In the genomic region with DNA sequence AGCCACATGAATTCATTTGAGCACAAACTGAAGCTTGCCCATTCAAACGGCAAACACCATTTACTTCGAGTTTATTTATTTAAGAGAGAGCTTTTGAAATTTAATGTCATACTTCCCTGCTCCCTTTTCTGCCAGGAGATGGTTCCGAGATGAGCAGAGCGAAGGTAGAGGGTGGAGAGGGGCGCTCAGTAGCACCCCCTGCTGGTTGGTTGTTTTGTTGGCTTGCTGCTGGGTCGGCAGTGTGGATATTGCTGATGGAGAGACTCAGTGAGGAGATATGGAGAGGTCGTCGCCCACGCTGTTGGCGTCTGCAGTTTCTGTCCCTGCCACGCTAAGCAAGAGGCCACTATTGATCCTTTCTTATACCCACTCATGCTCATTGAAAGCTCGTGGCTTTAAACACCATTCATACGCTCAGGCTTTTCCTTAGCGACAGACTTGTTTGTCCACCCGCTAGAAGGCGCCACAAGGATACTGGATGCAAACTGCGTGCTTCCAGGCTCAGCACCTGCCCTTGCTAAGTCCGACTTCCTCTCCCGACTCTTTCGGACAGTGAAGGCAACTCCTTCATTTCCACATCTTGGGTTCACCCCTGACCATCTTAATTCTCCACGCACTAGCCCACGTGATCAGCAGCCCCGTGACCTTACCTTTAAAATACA, we compare ENCODE assay signal across 8 mouse cellular contexts.
A peak's percentile ranks its signal among the peaks of the same experiment; 100 is the strongest.
DNase-seq lines count a peak whose midpoint lies in the region; ATAC-seq and TF ChIP-seq lines count a peak whose summit lies in the region.

No protein-coding gene starts in this region.

- peaks cover 2% of the 10 kb centered on the region for H3K4me1 ChIP-seq in ES-Bruce4 (ENCODE audit: control insufficient read depth, insufficient read depth, low read length)
- H3K4me1 ChIP-seq in forebrain, embryonic 12.5 days: peaks cover 11% of the 10 kb centered on the region; the same call in 1 of the 2 replicates
- peaks cover 9% of the 10 kb centered on the region; the same call in 1 of the 2 replicates for H3K4me1 ChIP-seq in liver, postnatal 0 days (ENCODE audit: insufficient read depth)
- 0 out of 2 replicates have a peak, but pooled peaks cover 6% of the 10 kb centered on the region for H3K4me1 ChIP-seq in neural tube, embryonic 14.5 days (ENCODE audit: control insufficient read depth, insufficient read depth, low read length)
- peaks cover 8% of the 10 kb centered on the region for H3K4me1 ChIP-seq in testis, adult 2 months (ENCODE audit: control insufficient read depth, insufficient read depth, low read length)

- H3K36me3 ChIP-seq in ES-Bruce4 (ENCODE audit: control insufficient read depth, insufficient read depth, low read length, poor library complexity, severe bottlenecking): no peaks in the 10 kb centered on the region
- no peaks in the 10 kb centered on the region for H3K36me3 ChIP-seq in forebrain, embryonic 12.5 days (replicated peaks)
- H3K36me3 ChIP-seq in liver, postnatal 0 days (replicated peaks; ENCODE audit: insufficient read depth, low read length): no peaks in the 10 kb centered on the region
- H3K36me3 ChIP-seq in neural tube, embryonic 14.5 days (ENCODE audit: control insufficient read depth, insufficient read depth, low read length): no peaks in the 10 kb centered on the region
- H3K36me3 ChIP-seq in testis, adult 2 months (ENCODE audit: control insufficient read depth, insufficient read depth, low read length): no peaks in the 10 kb centered on the region

- intact Hi-C loops in heart, postnatal 10 days (cut with DNase I): loop anchor here (1.0 kb wide), 1 partner anchor 19 kb away; no protein-coding TSS in a partner anchor

- ATAC-seq in forebrain, embryonic 12.5 days (ENCODE audit: low FRiP score): peak; percentile 81
- peak; percentile 82 for ATAC-seq in liver, postnatal 0 days
- peak; percentile 58; the same call in 1 of the 2 replicates for ATAC-seq in neural tube, embryonic 14.5 days (ENCODE audit: low read depth)

- no peak for TF ChIP-seq POLR2A in ES-Bruce4 (IDR thresholded peaks at IDR 0.05; ENCODE audit: insufficient read depth, low read length)
- TF ChIP-seq POLR2A in testis, adult 2 months (IDR thresholded peaks at IDR 0.05; ENCODE audit: control insufficient read depth, low read depth, low read length): no peak

- peak; percentile 63 for DNase-seq in c-Kit-positive CD71-positive TER-119-negative erythroid progenitor cells, embryonic 14.5 days (ENCODE audit: low read depth)
- peak; percentile 75 to 85 for DNase-seq in heart, postnatal 10 days
- DNase-seq in large intestine, adult 2 months (ENCODE audit: low read depth, low spot score): peak; percentile 21
- DNase-seq in liver, postnatal 0 days: peak; percentile 86

- no peaks in the 10 kb centered on the region for H3K9me3 ChIP-seq in ES-Bruce4 (replicated peaks; ENCODE audit: control insufficient read depth, insufficient read depth, low read length, poor library complexity, severe bottlenecking)
- H3K9me3 ChIP-seq in forebrain, embryonic 12.5 days: no peaks in the 10 kb centered on the region
- H3K9me3 ChIP-seq in liver, postnatal 0 days (ENCODE audit: low read length): no peaks in the 10 kb centered on the region
- no peaks in the 10 kb centered on the region for H3K9me3 ChIP-seq in neural tube, embryonic 14.5 days (ENCODE audit: control insufficient read depth, low read length)

- 4% methylated on average over 23 of the region's 23 CpGs for WGBS in forebrain, embryonic 12.5 days
- 9% methylated on average over 23 of the region's 23 CpGs for WGBS in large intestine, adult 2 months
- WGBS in liver, postnatal 0 days (ENCODE audit: insufficient replicate concordance): 8% methylated on average over 23 of the region's 23 CpGs
- WGBS in neural tube, embryonic 14.5 days: 5% methylated on average over 23 of the region's 23 CpGs

- peak overlapping the region; percentile 16; the same call in 1 of the 2 replicates for H3K9ac ChIP-seq in ES-Bruce4 (ENCODE audit: low read depth, poor library complexity, severe bottlenecking)
- H3K9ac ChIP-seq in forebrain, embryonic 12.5 days: no peak overlapping the region
- H3K9ac ChIP-seq in liver, postnatal 0 days (replicated peaks): 0 out of 2 replicates have a peak overlapping the region, but pooled peaks have one; percentile 27
- H3K9ac ChIP-seq in neural tube, embryonic 14.5 days (replicated peaks; ENCODE audit: low read depth, low read length): 0 out of 2 replicates have a peak overlapping the region, but pooled peaks have one; percentile 13

- H3K27me3 ChIP-seq in ES-Bruce4 (ENCODE audit: control insufficient read depth, insufficient read depth, low read length, poor library complexity, severe bottlenecking): no peaks in the 10 kb centered on the region
- peaks cover 30% of the 10 kb centered on the region for H3K27me3 ChIP-seq in forebrain, embryonic 12.5 days
- H3K27me3 ChIP-seq in liver, postnatal 0 days (ENCODE audit: insufficient read depth, low read length): peaks cover 8% of the 10 kb centered on the region
- no peaks in the 10 kb centered on the region for H3K27me3 ChIP-seq in neural tube, embryonic 14.5 days (ENCODE audit: control insufficient read depth, insufficient read depth, low read length)
- no peaks in the 10 kb centered on the region for H3K27me3 ChIP-seq in testis, adult 2 months (ENCODE audit: control insufficient read depth, insufficient read depth, low read length)

- H3K27ac ChIP-seq in ES-Bruce4 (ENCODE audit: insufficient read depth, low read length): no peak overlapping the region
- no peak overlapping the region for H3K27ac ChIP-seq in forebrain, embryonic 12.5 days
- no peak overlapping the region for H3K27ac ChIP-seq in liver, postnatal 0 days (ENCODE audit: low read depth)
- no peak overlapping the region for H3K27ac ChIP-seq in neural tube, embryonic 14.5 days (ENCODE audit: low read depth, low read length)
- no peak overlapping the region for H3K27ac ChIP-seq in testis, adult 2 months (ENCODE audit: control insufficient read depth, insufficient read depth, low read depth, low read length)

- TF ChIP-seq CTCF in ES-Bruce4 (IDR thresholded peaks at IDR 0.05; ENCODE audit: low read depth, low read length): peak; percentile 88
- TF ChIP-seq CTCF in liver, postnatal 0 days (IDR thresholded peaks at IDR 0.05; ENCODE audit: low read depth): peak; percentile 87
- TF ChIP-seq CTCF in testis, adult 2 months (IDR thresholded peaks at IDR 0.05; ENCODE audit: control insufficient read depth, insufficient read depth, insufficient replicate concordance, low read depth, low read length): peak; percentile 95

- TF ChIP-seq EP300 in ES-Bruce4 (IDR thresholded peaks at IDR 0.05; ENCODE audit: insufficient read depth, low read depth, low read length): no peak
- TF ChIP-seq EP300 in liver, postnatal 0 days (IDR thresholded peaks at IDR 0.05; ENCODE audit: low read depth): no peak

- H3K4me3 ChIP-seq in ES-Bruce4 (ENCODE audit: low read depth, low read length): peak overlapping the region; percentile 35
- peak overlapping the region; percentile 21 for H3K4me3 ChIP-seq in forebrain, embryonic 12.5 days (replicated peaks)
- peak overlapping the region; percentile 42 for H3K4me3 ChIP-seq in liver, postnatal 0 days (ENCODE audit: low read depth, low read length)
- no peak overlapping the region; the same call in 1 of the 2 replicates for H3K4me3 ChIP-seq in neural tube, embryonic 14.5 days (ENCODE audit: low read depth, low read length)
- peak overlapping the region; percentile 30 for H3K4me3 ChIP-seq in testis, adult 2 months (ENCODE audit: control insufficient read depth, low read depth, low read length)

- H3K4me2 ChIP-seq in forebrain, embryonic 12.5 days: peak overlapping the region; percentile 50
- H3K4me2 ChIP-seq in liver, postnatal 0 days (ENCODE audit: low read depth, low read length): peak overlapping the region; percentile 74
- peak overlapping the region; percentile 34 for H3K4me2 ChIP-seq in neural tube, embryonic 14.5 days (ENCODE audit: low read depth, low read length)

Comparison
In these comparisons a context has a peak if more than half of its experiments do, and no peak if none do; other contexts are left out.
1. DNase-seq: peak in every context shown above with its lines; median percentile 86 in liver, postnatal 0 days; 80 in heart, postnatal 10 days; 63 in c-Kit-positive CD71-positive TER-119-negative erythroid progenitor cells, embryonic 14.5 days; 21 in large intestine, adult 2 months.